Mouse (Mus musculus): ENCODE measurements around the gene Erbin. TPM values are rescaled to one million over a fixed set of nuclear protein-coding genes. Genes with fewer than 3 reads are reported as not detected.
A peak's percentile ranks its signal among the peaks of the same experiment; 100 is the strongest.

Erbin gene
- polyA plus RNA-seq, 1 experiment from 2014 or later, result 4.9 TPM

- no peak for ATAC-seq (ENCODE audit: low read depth)
- Histone ChIP-seq H3K4me3 (ENCODE audit: low read depth, low read length) (no peak overlapping the region), H3K9me3 (replicated peaks; ENCODE audit: control insufficient read depth, low read length) (no peaks in the 10 kb centered on the region), H3K4me1 (ENCODE audit: control insufficient read depth, low read depth, low read length) (no peaks in the 10 kb centered on the region), H3K27ac (ENCODE audit: low read length) (no peak overlapping the region), H3K9ac (ENCODE audit: low read depth, low read length) (no peak overlapping the region), H3K36me3 (ENCODE audit: control insufficient read depth, insufficient read depth) (no peaks in the 10 kb centered on the region), H3K4me2 (ENCODE audit: low read depth, low read length) (no peak overlapping the region), H3K27me3 (ENCODE audit: control insufficient read depth, insufficient read depth, low read depth, low read length) (no peaks in the 10 kb centered on the region)
- 30% methylated on average over 2 of the region's 2 CpGs for WGBS (ENCODE audit: insufficient replicate concordance)
Observed at GRCm38 (mm10) chr13:103955652-103956051, 35.3 kb upstream of the Erbin start.

DNA sequence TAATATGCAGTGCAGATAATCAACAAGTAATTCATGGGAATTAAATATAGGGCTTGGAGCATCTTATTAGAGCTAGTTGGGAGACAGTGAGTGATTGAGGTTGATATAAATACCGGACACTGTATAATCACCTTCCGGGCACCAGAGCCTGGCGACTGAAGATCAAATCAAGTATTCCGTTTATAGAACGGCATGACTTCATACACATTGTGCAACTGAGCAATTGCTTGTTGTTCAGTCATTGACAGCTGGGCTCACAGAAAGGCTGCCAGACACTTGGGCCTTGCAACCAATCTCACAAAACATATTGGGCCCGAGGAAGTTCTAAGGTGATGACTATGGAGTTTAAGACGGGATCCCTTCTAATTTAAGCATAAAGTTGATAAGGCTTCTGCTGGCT, 31.1 kb upstream of the Erbin start:
- Histone ChIP-seq H3K36me3 (ENCODE audit: control insufficient read depth, insufficient read depth) (no peaks in the 10 kb centered on the region), H3K27ac (ENCODE audit: low read length) (no peak overlapping the region), H3K9ac (ENCODE audit: low read depth, low read length) (no peak overlapping the region), H3K9me3 (replicated peaks; ENCODE audit: control insufficient read depth, low read length) (no peaks in the 10 kb centered on the region), H3K4me2 (ENCODE audit: low read depth, low read length) (no peak overlapping the region), H3K27me3 (ENCODE audit: control insufficient read depth, insufficient read depth, low read depth, low read length) (no peaks in the 10 kb centered on the region), H3K4me1 (ENCODE audit: control insufficient read depth, low read depth, low read length) (no peaks in the 10 kb centered on the region), H3K4me3 (ENCODE audit: low read depth, low read length) (no peak overlapping the region)
- ATAC-seq (ENCODE audit: low read depth), result no peak
- 77% methylated on average over 7 of the region's 7 CpGs for WGBS (ENCODE audit: insufficient replicate concordance)

DNA sequence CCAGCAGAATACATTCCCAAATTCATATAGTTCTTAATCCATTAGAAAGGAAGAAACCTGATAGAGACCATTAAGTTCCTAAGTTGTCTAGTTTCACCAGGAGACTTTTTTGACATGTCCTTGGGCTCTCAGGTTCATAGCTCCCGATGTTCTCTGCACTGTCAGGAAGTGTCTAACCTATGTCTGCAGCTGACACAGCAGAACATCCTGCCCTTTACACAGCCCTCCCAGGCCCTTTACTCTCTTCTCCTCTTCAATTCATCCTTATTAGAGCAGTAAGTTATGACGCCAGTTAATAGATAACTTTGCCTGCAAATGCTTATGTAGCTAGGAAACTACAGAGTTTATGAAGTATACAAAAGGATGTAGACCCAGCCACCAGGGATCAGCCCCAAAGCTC, 20.5 kb upstream of the Erbin start:
- Histone ChIP-seq H3K9ac (ENCODE audit: low read depth, low read length) (no peak overlapping the region), H3K4me1 (ENCODE audit: control insufficient read depth, low read depth, low read length) (no peaks in the 10 kb centered on the region), H3K36me3 (ENCODE audit: control insufficient read depth, insufficient read depth) (no peaks in the 10 kb centered on the region), H3K4me3 (ENCODE audit: low read depth, low read length) (no peak overlapping the region), H3K27ac (ENCODE audit: low read length) (no peak overlapping the region), H3K27me3 (ENCODE audit: control insufficient read depth, insufficient read depth, low read depth, low read length) (no peaks in the 10 kb centered on the region), H3K4me2 (ENCODE audit: low read depth, low read length) (no peak overlapping the region), H3K9me3 (replicated peaks; ENCODE audit: control insufficient read depth, low read length) (no peaks in the 10 kb centered on the region)
- no peak for ATAC-seq (ENCODE audit: low read depth)
- WGBS (ENCODE audit: insufficient replicate concordance), result 49% methylated on average over 2 of the region's 2 CpGs

DNA sequence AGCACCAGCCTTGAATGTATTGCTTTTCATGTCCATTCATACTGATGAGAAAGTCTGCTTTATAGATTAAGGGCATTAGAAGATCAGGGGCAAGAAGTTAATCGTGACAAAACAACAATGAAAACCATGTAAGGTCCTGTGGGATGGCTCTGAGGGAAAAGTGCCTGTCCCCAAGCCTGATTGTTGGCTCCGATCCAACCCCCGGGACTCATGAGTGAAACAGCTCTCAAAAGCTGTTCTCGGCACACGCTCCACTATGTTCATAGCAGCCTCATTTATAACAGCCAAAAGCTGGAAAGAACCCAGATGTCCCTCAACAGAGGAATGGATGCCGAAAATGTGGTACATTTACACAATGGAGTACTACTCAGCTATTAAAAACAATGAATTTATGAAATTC, 4.3 kb upstream of the Erbin start:
- Histone ChIP-seq H3K9me3 (replicated peaks; ENCODE audit: control insufficient read depth, low read length) (no peaks in the 10 kb centered on the region), H3K27me3 (ENCODE audit: control insufficient read depth, insufficient read depth, low read depth, low read length) (peaks cover 15% of the 10 kb centered on the region), H3K9ac (ENCODE audit: low read depth, low read length) (no peak overlapping the region), H3K4me3 (ENCODE audit: low read depth, low read length) (no peak overlapping the region), H3K27ac (ENCODE audit: low read length) (no peak overlapping the region), H3K4me2 (ENCODE audit: low read depth, low read length) (no peak overlapping the region), H3K36me3 (ENCODE audit: control insufficient read depth, insufficient read depth) (no peaks in the 10 kb centered on the region), H3K4me1 (ENCODE audit: control insufficient read depth, low read depth, low read length) (peaks cover 6% of the 10 kb centered on the region)
- WGBS (ENCODE audit: insufficient replicate concordance), result 72% methylated on average over 6 of the region's 6 CpGs
- ATAC-seq (ENCODE audit: low read depth), result no peak

- Histone ChIP-seq H3K27ac (ENCODE audit: low read length) (no peak overlapping the region), H3K9ac (ENCODE audit: low read depth, low read length) (no peak overlapping the region), H3K36me3 (ENCODE audit: control insufficient read depth, insufficient read depth) (no peaks in the 10 kb centered on the region), H3K4me3 (ENCODE audit: low read depth, low read length) (no peak overlapping the region), H3K4me1 (ENCODE audit: control insufficient read depth, low read depth, low read length) (peaks cover 6% of the 10 kb centered on the region), H3K4me2 (ENCODE audit: low read depth, low read length) (no peak overlapping the region), H3K27me3 (ENCODE audit: control insufficient read depth, insufficient read depth, low read depth, low read length) (peaks cover 15% of the 10 kb centered on the region), H3K9me3 (replicated peaks; ENCODE audit: control insufficient read depth, low read length) (no peaks in the 10 kb centered on the region)
- 68% methylated on average over 6 of the region's 6 CpGs for WGBS (ENCODE audit: insufficient replicate concordance)
- no peak for ATAC-seq (ENCODE audit: low read depth)
Observed at GRCm38 (mm10) chr13:103923402-103924065, 3.2 kb upstream of the Erbin start.

DNA sequence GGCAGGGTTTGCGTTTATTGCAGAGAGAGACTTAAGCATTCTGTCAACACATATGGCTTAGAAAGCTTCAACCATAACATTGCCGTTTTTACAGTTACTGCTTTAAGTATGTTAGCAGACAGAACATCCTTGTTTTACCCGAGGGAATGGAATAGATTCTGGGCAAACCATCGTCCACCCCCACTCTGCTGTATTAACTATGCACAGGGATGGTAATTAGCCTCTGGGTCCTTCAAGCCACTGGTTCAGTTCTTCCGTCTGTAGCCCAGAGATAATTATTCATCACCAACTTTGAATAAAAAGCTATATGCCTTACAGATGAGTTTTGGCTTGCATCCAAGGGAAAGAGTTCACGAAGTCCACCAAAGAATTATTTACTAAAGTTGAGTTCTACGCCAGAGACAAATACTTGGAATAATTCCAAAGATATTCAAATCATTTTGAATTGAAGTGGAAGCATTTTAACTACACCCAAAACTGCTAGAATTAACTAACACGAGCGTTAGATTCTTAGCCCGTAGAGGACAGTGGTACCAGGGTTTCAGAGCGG, 1.6 kb upstream of the Erbin start:
- Histone ChIP-seq H3K27ac (ENCODE audit: low read length) (peak overlapping the region; percentile 97), H3K27me3 (ENCODE audit: control insufficient read depth, insufficient read depth, low read depth, low read length) (peaks cover 15% of the 10 kb centered on the region), H3K9me3 (replicated peaks; ENCODE audit: control insufficient read depth, low read length) (no peaks in the 10 kb centered on the region), H3K4me3 (ENCODE audit: low read depth, low read length) (peak overlapping the region; percentile 92), H3K4me1 (ENCODE audit: control insufficient read depth, low read depth, low read length) (peaks cover 6% of the 10 kb centered on the region), H3K36me3 (ENCODE audit: control insufficient read depth, insufficient read depth) (no peaks in the 10 kb centered on the region), H3K9ac (ENCODE audit: low read depth, low read length) (peak overlapping the region; percentile 93), H3K4me2 (ENCODE audit: low read depth, low read length) (peak overlapping the region; percentile 95)
- no peak for ATAC-seq (ENCODE audit: low read depth)
- 36% methylated on average over 11 of the region's 11 CpGs for WGBS (ENCODE audit: insufficient replicate concordance)

- Histone ChIP-seq H3K4me2 (ENCODE audit: low read depth, low read length) (peak overlapping the region; percentile 95), H3K4me3 (ENCODE audit: low read depth, low read length) (peak overlapping the region; percentile 92), H3K9me3 (replicated peaks; ENCODE audit: control insufficient read depth, low read length) (no peaks in the 10 kb centered on the region), H3K27me3 (ENCODE audit: control insufficient read depth, insufficient read depth, low read depth, low read length) (peaks cover 15% of the 10 kb centered on the region), H3K27ac (ENCODE audit: low read length) (peak overlapping the region; percentile 97), H3K9ac (ENCODE audit: low read depth, low read length) (peak overlapping the region; percentile 93), H3K4me1 (ENCODE audit: control insufficient read depth, low read depth, low read length) (peaks cover 6% of the 10 kb centered on the region), H3K36me3 (ENCODE audit: control insufficient read depth, insufficient read depth) (no peaks in the 10 kb centered on the region)
- WGBS (ENCODE audit: insufficient replicate concordance), result under 1% methylated on average over 62 of the region's 125 CpGs
- peak; percentile 86 for ATAC-seq (ENCODE audit: low read depth)
Observed at GRCm38 (mm10) chr13:103920933-103921830, 868 bp upstream of the Erbin start.

DNA sequence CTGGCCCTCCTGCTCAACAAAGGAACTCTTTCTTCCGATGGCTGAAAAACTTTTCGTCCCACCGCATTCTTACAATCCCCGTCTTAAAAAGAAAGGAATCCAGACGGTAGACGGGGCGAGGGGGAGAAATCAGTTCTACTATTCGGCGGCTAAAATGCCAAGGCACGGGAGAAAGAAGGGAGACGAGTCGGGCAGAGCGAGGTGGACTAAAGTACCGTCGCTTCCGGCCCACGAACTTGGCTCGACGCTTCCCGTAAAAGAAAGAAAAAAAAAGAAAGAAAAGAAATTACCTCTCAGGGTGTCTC, 406 bp downstream of the Erbin start:
- H3K9me3 ChIP-seq (replicated peaks; ENCODE audit: control insufficient read depth, low read length), result no peaks in the 10 kb centered on the region
- H3K27me3 ChIP-seq (ENCODE audit: control insufficient read depth, insufficient read depth, low read depth, low read length), result peaks cover 15% of the 10 kb centered on the region
- H3K36me3 ChIP-seq (ENCODE audit: control insufficient read depth, insufficient read depth), result no peaks in the 10 kb centered on the region
- under 1% methylated on average over 20 of the region's 20 CpGs for WGBS (ENCODE audit: insufficient replicate concordance)
- H3K4me1 ChIP-seq (ENCODE audit: control insufficient read depth, low read depth, low read length), result peaks cover 6% of the 10 kb centered on the region
- peak overlapping the region; percentile 95 for H3K4me2 ChIP-seq (ENCODE audit: low read depth, low read length)
- peak; percentile 0; the same call in 1 of the 2 replicates for ATAC-seq (ENCODE audit: low read depth)
- peak overlapping the region; percentile 93 for H3K9ac ChIP-seq (ENCODE audit: low read depth, low read length)
- peak overlapping the region; percentile 97 for H3K27ac ChIP-seq (ENCODE audit: low read length)
- peak overlapping the region; percentile 92 for H3K4me3 ChIP-seq (ENCODE audit: low read depth, low read length)
